Mouse (Mus musculus) midbrain, embryonic 16.5 days (tissue): ENCODE measurements around the gene C3. TPM values are rescaled to one million over a fixed set of nuclear protein-coding genes. Genes with fewer than 3 reads are reported as not detected.

ENCODE experiments used
- ATAC-seq: fragments of 200-750 bp; cut with Nextera tagmentation; 2 replicates; pipeline ENCODE4 v1.8.0; 2017; ENCODE audit warnings: moderate TSS enrichment
- H3K27ac ChIP-seq: fragments of 300-500 bp; sonication (generic); 2 replicates; pipeline ENCODE4 v1.5.1; 2014; ENCODE audit warnings: mild to moderate bottlenecking, low read length, mixed read lengths
- H3K27me3 ChIP-seq: fragments of 300-500 bp; sonication (generic); 2 replicates; pipeline ENCODE4 v1.6.1; 2014; ENCODE audit warnings: low read depth, low read length, mixed read lengths; ENCODE audit not compliant: control insufficient read depth, insufficient read depth
- H3K36me3 ChIP-seq: fragments of 300-500 bp; sonication (generic); 2 replicates; pipeline ENCODE4 v1.6.1; 2014; ENCODE audit warnings: mild to moderate bottlenecking, low read length, moderate library complexity, mixed read lengths; ENCODE audit not compliant: control insufficient read depth, insufficient read depth
- H3K4me1 ChIP-seq: fragments of 300-500 bp; sonication (generic); 2 replicates; pipeline ENCODE4 v1.6.1; 2014; ENCODE audit warnings: mild to moderate bottlenecking, low read length, mixed read lengths; ENCODE audit not compliant: control insufficient read depth, insufficient read depth
- H3K4me2 ChIP-seq: fragments of 300-500 bp; sonication (generic); 2 replicates; pipeline ENCODE4 v1.6.1; 2014; ENCODE audit warnings: mild to moderate bottlenecking, low read length, mixed read lengths
- H3K4me3 ChIP-seq: fragments of 300-500 bp; sonication (generic); 2 replicates; pipeline ENCODE4 v1.5.1; 2014; ENCODE audit warnings: low read depth, mild to moderate bottlenecking, low read length, moderate library complexity, mixed read lengths
- H3K9ac ChIP-seq: fragments of 300-500 bp; sonication (generic); 2 replicates; pipeline ENCODE4 v1.6.1; 2014; ENCODE audit warnings: low read depth, low read length, mixed read lengths
- H3K9me3 ChIP-seq: fragments of 300-500 bp; sonication (generic); replicated peaks from 2 replicates; pipeline ENCODE4 v1.6.1; 2014; ENCODE audit warnings: mild to moderate bottlenecking, low read length, mixed read lengths; ENCODE audit not compliant: control insufficient read depth, poor library complexity, severe bottlenecking
- WGBS: fragments of 180-500 bp; shearing (Covaris S2); extraction: QIAGEN DNeasy Blood & Tissue Kit; methylation state at CpG from one replicate; pipeline ENCODE4 v1.1.7; 2014; 5-methylcytosine and 5-hydroxymethylcytosine counted together
- polyA plus RNA-seq: library from polyadenylated mRNA; unstranded; fragments of >200 nt; fragmentation: Nextera tagmentation; extraction: Ambion mirVana; gene quantifications from 2 replicates; pipeline ENCODE4 v1.2.1, GENCODE M21; 2015

The C3 gene
- polyA plus RNA-seq, 1 experiment from 2014 or later, result 2.8 TPM

DNA sequence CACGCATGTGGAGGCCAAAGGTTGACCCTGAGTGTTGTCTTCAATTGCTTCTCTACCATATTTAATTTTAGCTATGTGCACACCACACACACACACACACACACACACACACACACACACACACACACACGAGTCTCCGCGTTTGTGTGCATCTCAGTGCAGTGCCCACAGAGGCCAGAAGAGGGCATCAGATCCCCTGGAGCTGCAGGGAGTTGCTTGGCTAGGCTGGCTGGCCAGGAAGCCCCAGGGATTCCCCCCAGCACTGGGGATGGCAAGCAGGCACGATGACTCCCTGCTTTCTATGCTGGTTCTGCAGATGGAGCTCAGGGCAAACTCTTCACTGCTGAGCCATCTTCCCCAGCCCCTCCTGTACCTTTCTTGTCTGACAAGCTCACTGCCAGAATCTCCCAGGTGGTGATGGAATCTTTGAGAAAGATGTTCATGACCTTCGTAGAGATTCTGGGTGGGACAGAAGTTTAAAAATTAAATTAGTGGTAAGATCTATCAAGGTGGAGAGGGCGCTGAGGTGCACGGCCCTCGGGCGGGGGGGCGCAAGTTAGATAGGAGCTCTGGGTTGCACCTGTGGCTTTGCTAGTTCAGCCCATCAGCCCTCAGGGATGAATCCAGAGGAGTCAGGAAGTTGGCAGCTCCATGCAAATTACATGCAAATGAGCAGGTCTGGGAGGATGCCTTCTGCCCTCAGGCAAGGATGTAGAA, 8.6 kb downstream of the C3 start:
- Histone ChIP-seq H3K27me3 (no peaks in the 10 kb centered on the region), H3K36me3 (no peaks in the 10 kb centered on the region), H3K9ac (no peak overlapping the region), H3K4me1 (no peaks in the 10 kb centered on the region), H3K27ac (no peak overlapping the region), H3K4me2 (no peak overlapping the region), H3K4me3 (no peak overlapping the region), H3K9me3 (no peaks in the 10 kb centered on the region)
- 20% methylated on average over 11 of the region's 11 CpGs for WGBS
- ATAC-seq, result no peak

DNA sequence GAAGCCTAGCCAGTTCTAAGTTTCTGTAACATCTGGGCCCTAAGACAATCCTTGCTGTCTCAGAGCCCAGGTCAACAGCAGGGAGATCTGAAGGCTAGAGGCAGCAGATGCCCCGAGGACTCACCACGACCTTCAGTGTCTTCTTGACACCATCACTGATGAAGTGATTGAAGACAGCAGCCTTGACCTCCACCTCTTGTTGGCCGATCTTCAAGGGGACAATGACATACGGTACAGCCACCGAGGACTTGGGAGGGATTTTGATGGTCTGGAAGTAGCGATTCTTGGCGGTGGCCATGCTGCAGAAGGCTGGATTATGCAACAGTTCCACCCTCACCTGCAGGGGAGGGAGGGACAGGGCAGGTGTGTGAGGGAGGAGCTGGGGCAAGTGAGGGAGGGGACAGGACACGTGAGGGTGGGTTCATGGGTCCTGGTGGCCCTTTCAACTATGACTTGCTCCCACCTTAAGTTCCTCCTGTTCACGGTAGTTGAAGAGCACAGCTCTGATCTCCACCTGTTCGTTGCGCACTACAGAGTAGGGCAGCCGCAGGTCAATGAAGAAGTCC, 9.5 kb downstream of the C3 start:
- ATAC-seq, result no peak
- Histone ChIP-seq H3K9ac (no peak overlapping the region), H3K4me3 (no peak overlapping the region), H3K4me1 (no peaks in the 10 kb centered on the region), H3K36me3 (no peaks in the 10 kb centered on the region), H3K27me3 (no peaks in the 10 kb centered on the region), H3K9me3 (no peaks in the 10 kb centered on the region), H3K27ac (no peak overlapping the region), H3K4me2 (no peak overlapping the region)
- WGBS, result 72% methylated on average over 12 of the region's 12 CpGs

- ATAC-seq, result peak; percentile 92
- no peaks in the 10 kb centered on the region for H3K9me3 ChIP-seq
- peak overlapping the region; percentile 43 for H3K4me2 ChIP-seq
- H3K4me1 ChIP-seq, result no peaks in the 10 kb centered on the region
- H3K9ac ChIP-seq, result peak overlapping the region; percentile 56; the same call in 1 of the 2 replicates
- 0 out of 2 replicates have a peak overlapping the region, but pooled peaks have one; percentile 8 for H3K4me3 ChIP-seq
- WGBS, result 53% methylated on average over 13 of the region's 13 CpGs
- H3K36me3 ChIP-seq, result no peaks in the 10 kb centered on the region
- no peaks in the 10 kb centered on the region for H3K27me3 ChIP-seq
- H3K27ac ChIP-seq, result peak overlapping the region; percentile 34; the same call in 1 of the 2 replicates
Measured at GRCm38 (mm10) chr17:57214676-57215387, 13.1 kb downstream of the C3 start.

DNA sequence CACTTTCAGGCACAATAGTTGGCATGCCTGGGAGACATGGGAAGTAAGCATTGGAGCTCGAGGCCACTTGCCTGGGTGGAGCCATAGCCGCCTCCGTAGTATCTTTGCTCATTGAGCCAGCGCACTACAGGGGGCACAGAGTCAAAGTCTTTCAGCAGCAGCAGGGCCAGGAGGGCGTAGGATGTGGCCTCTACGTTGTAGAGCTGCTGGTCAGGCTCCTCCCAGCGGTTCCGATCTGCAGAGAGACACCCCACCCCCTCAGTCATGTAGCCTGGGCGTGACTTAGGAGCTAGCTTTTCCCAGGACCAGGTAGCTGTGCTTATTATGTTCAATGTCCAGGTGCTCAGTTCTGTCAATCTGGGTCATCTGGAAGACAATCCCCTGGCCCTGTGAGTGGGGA, 16.4 kb downstream of the C3 start:
- Histone ChIP-seq H3K4me2 (no peak overlapping the region), H3K9me3 (no peaks in the 10 kb centered on the region), H3K9ac (no peak overlapping the region), H3K4me1 (no peaks in the 10 kb centered on the region), H3K4me3 (no peak overlapping the region), H3K36me3 (no peaks in the 10 kb centered on the region), H3K27ac (no peak overlapping the region), H3K27me3 (no peaks in the 10 kb centered on the region)
- ATAC-seq, result no peak
- WGBS, result 62% methylated on average over 9 of the region's 9 CpGs

DNA sequence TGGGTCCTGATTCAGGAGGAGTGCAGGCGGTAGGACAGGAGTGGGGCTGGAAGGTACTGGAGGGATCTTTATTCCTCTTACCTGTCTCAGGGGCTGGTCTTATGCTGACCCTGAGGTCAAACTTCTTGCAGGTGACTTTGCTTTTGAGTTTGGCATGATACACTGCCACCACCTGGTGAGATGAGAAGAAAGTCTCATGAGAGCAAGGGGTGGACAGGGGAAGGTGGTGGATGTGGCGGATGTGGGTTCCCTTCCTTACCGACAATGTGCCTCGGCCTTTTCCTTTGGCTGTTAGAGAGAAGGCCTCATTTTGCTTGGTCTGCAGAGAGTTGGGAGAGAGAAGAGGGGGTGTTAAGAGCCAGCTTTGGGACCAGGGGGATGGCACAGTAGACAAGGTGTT, 18.6 kb downstream of the C3 start:
- no peak for ATAC-seq

DNA sequence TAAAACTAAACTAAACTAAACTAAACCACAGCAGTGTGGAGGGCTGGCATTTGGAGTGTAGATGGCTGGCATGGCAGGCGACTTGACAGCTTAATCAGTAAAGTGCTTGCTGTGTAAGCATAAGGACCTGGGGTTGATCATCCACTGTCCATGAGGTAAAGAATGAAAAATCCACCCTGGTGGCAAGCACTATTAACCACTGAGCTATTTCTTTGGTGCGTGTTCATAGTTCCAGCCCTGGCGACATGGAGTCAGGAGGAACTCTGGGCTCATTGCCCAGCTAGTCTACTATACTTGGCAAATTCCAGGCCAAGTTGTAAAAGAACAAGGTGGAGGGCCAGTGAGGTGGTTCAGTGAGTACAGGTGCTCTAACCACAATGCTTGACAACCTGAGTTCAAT, 20.0 kb downstream of the C3 start:
- Histone ChIP-seq H3K4me1 (no peaks in the 10 kb centered on the region), H3K36me3 (no peaks in the 10 kb centered on the region), H3K9ac (no peak overlapping the region), H3K27ac (no peak overlapping the region), H3K27me3 (no peaks in the 10 kb centered on the region), H3K4me3 (no peak overlapping the region), H3K9me3 (no peaks in the 10 kb centered on the region), H3K4me2 (no peak overlapping the region)
- no peak for ATAC-seq
- 92% methylated on average over 3 of the region's 3 CpGs for WGBS

More for the DNA sequence above, 18.6 kb downstream of the C3 start:
- 83% methylated on average over 4 of the region's 4 CpGs for WGBS
- Histone ChIP-seq H3K4me3 (no peak overlapping the region), H3K4me2 (no peak overlapping the region), H3K9ac (no peak overlapping the region), H3K9me3 (no peaks in the 10 kb centered on the region), H3K27me3 (no peaks in the 10 kb centered on the region), H3K36me3 (no peaks in the 10 kb centered on the region), H3K27ac (no peak overlapping the region), H3K4me1 (no peaks in the 10 kb centered on the region)

DNA sequence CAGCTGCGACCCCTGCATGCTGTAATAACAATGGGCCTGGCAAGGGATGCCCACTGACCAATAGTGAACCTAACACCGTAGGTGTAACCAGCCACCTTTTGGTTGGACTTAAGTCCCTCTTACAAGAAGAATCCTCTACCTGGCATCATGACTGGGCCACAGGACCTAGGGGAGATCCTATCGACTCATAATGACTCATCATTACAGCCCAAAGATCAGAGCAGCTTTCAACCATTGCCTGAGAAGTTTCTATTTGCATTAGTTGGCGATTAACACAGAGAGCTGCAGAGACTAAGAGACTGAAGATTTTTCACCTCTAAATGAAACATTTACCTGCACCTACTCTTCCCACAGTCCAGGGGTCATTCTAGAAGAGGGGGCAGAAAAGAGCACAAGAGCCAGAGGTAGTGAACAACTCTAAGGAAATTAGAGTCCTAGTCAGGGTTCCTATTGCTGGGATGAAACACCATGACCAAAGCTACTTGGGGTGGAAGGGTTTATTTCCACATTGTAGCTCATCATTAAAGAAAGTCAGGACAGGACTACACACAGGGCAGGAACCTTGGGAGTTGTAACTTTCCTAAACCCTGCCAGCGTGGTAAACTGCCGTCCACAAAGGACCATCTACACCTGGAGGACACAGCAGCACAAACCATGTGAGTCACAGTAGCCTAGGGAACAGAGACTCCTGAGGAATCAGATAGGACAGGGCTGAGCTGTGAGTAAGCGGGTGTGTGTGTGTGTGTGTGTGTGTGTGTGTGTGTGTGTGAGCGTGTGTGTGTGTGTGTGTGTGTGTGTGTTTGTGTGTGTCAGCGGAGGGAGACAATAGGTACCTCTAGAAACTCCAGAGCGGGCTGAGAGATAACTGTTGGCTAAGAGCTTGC, 25.9 kb downstream of the C3 start:
- H3K9me3 ChIP-seq, result no peaks in the 10 kb centered on the region
- no peaks in the 10 kb centered on the region for H3K4me1 ChIP-seq
- no peak overlapping the region for H3K27ac ChIP-seq
- no peaks in the 10 kb centered on the region for H3K36me3 ChIP-seq
- H3K9ac ChIP-seq, result no peak overlapping the region
- H3K27me3 ChIP-seq, result no peaks in the 10 kb centered on the region
- H3K4me2 ChIP-seq, result no peak overlapping the region
- H3K4me3 ChIP-seq, result no peak overlapping the region
- 87% methylated on average over 10 of the region's 10 CpGs for WGBS
- no peak for ATAC-seq

- WGBS, result 88% methylated on average over 3 of the region's 3 CpGs
- Histone ChIP-seq H3K4me2 (no peak overlapping the region), H3K36me3 (no peaks in the 10 kb centered on the region), H3K27ac (no peak overlapping the region), H3K27me3 (no peaks in the 10 kb centered on the region), H3K4me1 (no peaks in the 10 kb centered on the region), H3K9ac (no peak overlapping the region), H3K4me3 (no peak overlapping the region), H3K9me3 (no peaks in the 10 kb centered on the region)
- no peak for ATAC-seq
Measured at GRCm38 (mm10) chr17:57198252-57198651, 29.7 kb downstream of the C3 start.
